Mouse (Mus musculus) G1E (cell line): ENCODE data around the gene Gm20683.

ENCODE experiments used
- CTCF ChIP-seq: IDR thresholded peaks from 2 replicates; pipeline ENCODE4 v1.5.1; 2012; ENCODE audit warnings: low read depth, low read length, inconsistent platforms, mixed read lengths
- GATA1 ChIP-seq: IDR thresholded peaks from 2 replicates; pipeline ENCODE4 v1.6.1; 2012; ENCODE audit warnings: borderline replicate concordance, low read length, inconsistent platforms, mixed read lengths
- GATA2 ChIP-seq: IDR thresholded peaks from 2 replicates; pipeline ENCODE4 v1.6.1; 2012; ENCODE audit warnings: low read depth, low read length, inconsistent platforms, borderline replicate concordance
- POLR2AphosphoS5 ChIP-seq: IDR thresholded peaks from 2 replicates; pipeline ENCODE4 v1.6.1; 2012; ENCODE audit warnings: low read depth, low read length, inconsistent platforms; ENCODE audit not compliant: insufficient replicate concordance

DNA sequence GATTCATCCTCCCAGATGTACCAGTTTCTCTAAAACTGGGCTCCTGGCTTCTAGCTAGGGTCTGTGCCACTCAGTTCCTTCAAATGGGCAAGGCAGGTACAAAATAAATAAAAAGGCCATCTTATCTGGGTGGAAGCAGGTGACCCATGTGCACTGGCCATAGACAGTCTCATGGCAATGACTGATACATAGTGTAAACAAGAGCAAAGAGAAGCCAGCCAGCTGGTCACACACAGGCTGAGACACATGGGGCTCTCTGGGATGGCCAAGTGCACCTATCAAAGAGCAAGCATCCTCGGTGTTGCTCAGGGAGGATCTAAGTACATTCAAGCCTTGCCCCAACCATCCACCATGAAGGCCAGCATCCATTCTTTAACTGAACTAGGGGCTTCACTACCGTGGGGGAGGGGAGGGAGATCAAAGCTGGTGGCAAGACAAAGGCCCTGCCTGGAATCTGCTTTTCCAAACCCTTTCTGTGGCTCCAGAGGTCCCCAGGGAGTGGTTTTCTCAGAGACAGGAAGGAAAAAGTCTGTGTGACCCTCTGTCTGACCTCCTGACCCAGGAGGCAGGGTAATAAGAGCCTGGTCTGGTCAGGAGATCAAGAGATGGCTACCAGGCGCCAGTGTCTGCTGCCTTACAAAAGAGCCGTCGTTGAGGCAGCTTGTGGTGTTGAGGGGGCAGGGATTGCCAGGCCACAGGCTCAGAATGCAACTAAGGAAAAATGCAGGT is 39.5 kb upstream of the Gm20683 start:
- TF ChIP-seq CTCF (no peak), GATA2 (no peak), GATA1 (no peak), POLR2AphosphoS5 (no peak)
